Mouse (Mus musculus): ENCODE measurements at regions not wholly inside any gene's neighbourhood (a gene's known extent, or its start where the extent isn't known, plus 50 kb on each side); places are given as distances from the start of the nearest gene placed in this dataset.

- TF ChIP-seq FLI1 (IDR thresholded peaks at IDR 0.05; ENCODE audit: low read length) (no peak), GATA1 (IDR thresholded peaks at IDR 0.05; ENCODE audit: borderline replicate concordance, low read length) (no peak)
- H3K4me3 ChIP-seq (replicated peaks): no peak overlapping the region
- H3K36me3 ChIP-seq (replicated peaks; ENCODE audit: low read length): no peaks in the 10 kb centered on the region
- no peaks in the 10 kb centered on the region for H3K4me1 ChIP-seq
- H3K27me3 ChIP-seq (replicated peaks): no peaks in the 10 kb centered on the region
- no peaks in the 10 kb centered on the region for H3K9me3 ChIP-seq
Observed at GRCm38 (mm10) chr4:91481863-91482475, 81.4 kb upstream of the Elavl2 start.
